Mouse (Mus musculus): ENCODE data around the gene Hsd17b11. TPM values are rescaled to one million over a fixed set of nuclear protein-coding genes. Genes with fewer than 3 reads are reported as not detected.
"Not testable (repeated sequence)": the region's sequence is repeated elsewhere in the genome, so short reads cannot be mapped to it uniquely, and the experiment has no call there.

Gene Hsd17b11
- polyA plus RNA-seq, 1 experiment from 2014 or later: 6.5 TPM

DNA sequence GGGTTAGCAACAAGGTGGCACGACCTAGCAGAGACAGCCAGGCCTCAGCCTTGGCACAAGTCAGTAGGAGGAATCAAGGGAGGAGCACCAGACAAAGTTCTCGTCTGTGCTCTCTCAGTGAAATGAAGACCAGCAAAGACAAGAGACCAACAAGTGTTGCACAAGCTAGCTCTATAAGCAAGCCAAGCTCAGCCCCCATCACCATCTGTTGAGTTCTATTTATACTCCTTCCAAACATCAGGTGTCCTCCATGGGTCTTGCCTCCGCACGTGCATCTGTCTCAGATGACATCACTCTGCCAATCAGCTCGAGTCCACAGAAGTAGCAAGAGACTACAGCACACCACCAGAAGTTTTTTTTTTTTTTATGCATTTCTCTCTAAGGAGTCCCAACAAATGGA lies 67.1 kb downstream of the Hsd17b11 start:
- WGBS: 79% methylated on average over 5 of the region's 5 CpGs
- Histone ChIP-seq H3K4me1 (replicated peaks; ENCODE audit: control insufficient read depth, insufficient read depth, low read length) (no peaks in the 10 kb centered on the region), H3K9me3 (ENCODE audit: control insufficient read depth, low read length) (no peaks in the 10 kb centered on the region), H3K27ac (ENCODE audit: low read depth) (no peak overlapping the region), H3K27me3 (replicated peaks; ENCODE audit: control insufficient read depth, insufficient read depth, low read length) (no peaks in the 10 kb centered on the region), H3K9ac (ENCODE audit: low read length) (no peak overlapping the region), H3K4me3 (ENCODE audit: low read depth, low read length) (no peak overlapping the region), H3K4me2 (ENCODE audit: low read length) (no peak overlapping the region), H3K36me3 (ENCODE audit: control insufficient read depth, insufficient read depth, low read length) (no peaks in the 10 kb centered on the region)
- ATAC-seq (replicated peaks; ENCODE audit: low FRiP score, low TSS enrichment, low read depth) (no peak), DNase-seq (ENCODE audit: low spot score) (peak; percentile 25)

DNA sequence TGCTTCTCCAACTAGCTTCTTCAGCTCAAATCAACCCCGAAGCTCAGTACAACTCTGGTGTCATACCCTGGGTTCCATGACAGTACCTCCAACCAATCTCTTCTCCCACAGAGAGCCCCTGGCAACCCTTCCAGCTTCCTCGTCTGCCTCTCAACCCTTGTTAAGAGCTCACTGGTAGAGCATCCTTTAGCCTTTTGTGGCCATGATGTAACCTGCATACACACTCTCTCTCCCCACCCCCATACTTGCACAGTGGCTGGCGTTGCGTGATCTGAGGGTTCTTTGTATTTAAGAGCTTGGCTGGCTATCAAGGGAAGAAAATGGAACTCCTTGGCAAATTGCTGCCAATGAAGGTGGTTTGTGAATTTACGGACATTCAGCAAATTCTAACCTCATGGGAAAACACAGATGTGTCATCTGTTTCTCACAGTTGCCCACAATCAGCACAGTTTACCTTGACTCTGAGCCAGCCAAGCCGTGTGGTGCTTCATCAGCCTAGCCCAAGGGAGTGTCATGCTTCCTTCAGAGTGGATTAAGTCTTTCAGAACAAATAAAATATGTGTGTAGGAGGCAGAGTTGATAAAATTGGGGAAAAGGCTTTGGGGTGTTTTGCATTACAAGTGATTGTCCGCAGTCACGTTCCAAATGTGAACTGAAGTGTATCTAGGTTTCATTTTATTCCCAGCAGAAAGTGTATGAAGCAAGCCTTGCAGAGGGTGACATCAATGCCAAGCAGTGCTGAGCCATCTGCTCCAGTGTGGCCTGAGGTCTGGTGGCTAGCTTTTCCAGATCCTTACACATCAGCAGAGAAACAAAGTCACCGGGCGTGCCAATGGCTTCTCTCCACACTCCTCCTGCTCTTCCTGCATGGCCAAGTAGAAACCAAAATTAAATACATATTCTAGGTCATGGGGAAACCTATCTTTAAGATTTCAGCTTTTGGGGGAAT lies 68.3 kb downstream of the Hsd17b11 start:
- peak; percentile 29 for DNase-seq (ENCODE audit: low spot score)
- no peak for ATAC-seq (replicated peaks; ENCODE audit: low FRiP score, low TSS enrichment, low read depth)

DNA sequence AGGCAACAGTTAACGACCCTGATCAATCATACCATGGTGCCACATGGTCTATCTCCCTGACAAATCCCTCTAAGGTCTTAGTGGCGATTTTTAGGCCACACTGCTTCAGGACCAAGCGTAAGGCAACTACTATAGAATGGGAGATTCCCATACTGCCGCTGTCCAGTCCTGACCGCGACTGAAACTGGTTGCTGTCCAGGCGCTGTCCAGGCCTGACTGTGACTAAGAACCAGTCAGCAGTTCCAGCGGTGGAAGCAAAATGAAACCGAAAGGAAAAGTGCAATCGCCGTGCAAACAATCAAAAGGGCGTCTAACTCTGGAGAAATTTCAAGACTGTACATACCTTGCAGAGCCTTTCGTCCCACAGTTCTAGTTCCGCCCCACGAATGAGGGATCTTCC lies 71.6 kb downstream of the Hsd17b11 start:
- not testable (repeated sequence) for H3K4me3 ChIP-seq (ENCODE audit: low read depth, low read length); DNase-seq (ENCODE audit: low spot score); H3K9ac ChIP-seq (ENCODE audit: low read length); H3K36me3 ChIP-seq (ENCODE audit: control insufficient read depth, insufficient read depth, low read length); H3K4me1 ChIP-seq (replicated peaks; ENCODE audit: control insufficient read depth, insufficient read depth, low read length); H3K27me3 ChIP-seq (replicated peaks; ENCODE audit: control insufficient read depth, insufficient read depth, low read length); H3K4me2 ChIP-seq (ENCODE audit: low read length); H3K9me3 ChIP-seq (ENCODE audit: control insufficient read depth, low read length); ATAC-seq (replicated peaks; ENCODE audit: low FRiP score, low TSS enrichment, low read depth); H3K27ac ChIP-seq (ENCODE audit: low read depth)
- 89% methylated on average over 15 of the region's 15 CpGs for WGBS

More for the DNA sequence above, 68.3 kb downstream of the Hsd17b11 start:
- Histone ChIP-seq H3K4me2 (ENCODE audit: low read length) (no peak overlapping the region), H3K4me1 (replicated peaks; ENCODE audit: control insufficient read depth, insufficient read depth, low read length) (no peaks in the 10 kb centered on the region), H3K4me3 (ENCODE audit: low read depth, low read length) (no peak overlapping the region), H3K27ac (ENCODE audit: low read depth) (no peak overlapping the region), H3K9ac (ENCODE audit: low read length) (no peak overlapping the region), H3K36me3 (ENCODE audit: control insufficient read depth, insufficient read depth, low read length) (no peaks in the 10 kb centered on the region), H3K27me3 (replicated peaks; ENCODE audit: control insufficient read depth, insufficient read depth, low read length) (no peaks in the 10 kb centered on the region), H3K9me3 (ENCODE audit: control insufficient read depth, low read length) (no peaks in the 10 kb centered on the region)
- 86% methylated on average over 10 of the region's 10 CpGs for WGBS

DNA sequence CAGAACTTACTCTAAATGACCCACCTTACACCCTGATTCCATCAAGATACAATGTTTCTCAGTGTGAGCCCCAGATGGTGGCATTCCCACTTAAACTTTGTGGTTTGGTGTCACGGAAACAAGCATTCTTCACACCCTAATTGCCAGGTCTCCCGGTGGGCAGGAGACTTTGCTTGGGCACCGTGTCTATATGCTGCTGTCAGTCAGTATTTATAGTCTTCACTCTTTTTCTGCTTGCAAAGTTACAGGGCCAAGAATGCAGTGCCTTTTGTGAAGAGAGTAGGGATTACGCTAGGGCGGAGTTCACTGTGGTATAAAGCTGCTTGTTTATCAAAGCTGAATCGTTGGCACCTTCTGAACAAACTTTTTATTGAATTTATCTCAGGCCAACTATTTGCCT lies 78.5 kb downstream of the Hsd17b11 start:
- WGBS: 44% methylated on average over 6 of the region's 6 CpGs

DNA sequence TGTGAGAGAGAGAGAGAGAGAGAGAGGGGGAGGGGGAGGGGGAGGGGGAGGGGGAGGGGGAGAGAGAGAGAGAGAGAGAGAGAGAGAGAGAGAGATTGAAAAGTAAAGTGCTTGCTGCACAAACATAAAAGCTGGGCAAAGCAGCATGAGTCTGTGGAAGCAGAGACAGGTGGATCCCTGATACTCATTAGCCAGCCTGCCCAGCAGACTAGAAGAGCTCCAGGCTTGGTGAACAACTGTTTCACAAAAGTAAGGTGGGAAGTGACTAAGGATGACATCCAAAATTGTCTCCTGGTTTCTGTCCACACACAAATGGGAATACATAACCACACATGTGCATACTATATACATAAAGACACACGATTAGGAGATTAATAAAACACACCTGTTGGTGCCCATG lies 81.9 kb downstream of the Hsd17b11 start:
- DNase-seq (ENCODE audit: low spot score): peak; percentile 31
- H3K27ac ChIP-seq (ENCODE audit: low read depth): no peak overlapping the region
- WGBS: 64% methylated on average over 1 of the region's 1 CpGs
- no peak for ATAC-seq (replicated peaks; ENCODE audit: low FRiP score, low TSS enrichment, low read depth)
- H3K9ac ChIP-seq (ENCODE audit: low read length): no peak overlapping the region
- H3K9me3 ChIP-seq (ENCODE audit: control insufficient read depth, low read length): no peaks in the 10 kb centered on the region
- H3K27me3 ChIP-seq (replicated peaks; ENCODE audit: control insufficient read depth, insufficient read depth, low read length): 0 out of 2 replicates have a peak, but pooled peaks cover 8% of the 10 kb centered on the region
- H3K4me2 ChIP-seq (ENCODE audit: low read length): no peak overlapping the region
- H3K36me3 ChIP-seq (ENCODE audit: control insufficient read depth, insufficient read depth, low read length): no peaks in the 10 kb centered on the region
- no peak overlapping the region for H3K4me3 ChIP-seq (ENCODE audit: low read depth, low read length)
- H3K4me1 ChIP-seq (replicated peaks; ENCODE audit: control insufficient read depth, insufficient read depth, low read length): 0 out of 2 replicates have a peak, but pooled peaks cover 4% of the 10 kb centered on the region

More for the DNA sequence above, 78.5 kb downstream of the Hsd17b11 start:
- ATAC-seq (replicated peaks; ENCODE audit: low FRiP score, low TSS enrichment, low read depth): no peak
- H3K9me3 ChIP-seq (ENCODE audit: control insufficient read depth, low read length): no peaks in the 10 kb centered on the region
- H3K27me3 ChIP-seq (replicated peaks; ENCODE audit: control insufficient read depth, insufficient read depth, low read length): 0 out of 2 replicates have a peak, but pooled peaks cover 7% of the 10 kb centered on the region
- H3K4me3 ChIP-seq (ENCODE audit: low read depth, low read length): no peak overlapping the region
- DNase-seq (ENCODE audit: low spot score): peak; percentile 38
- no peaks in the 10 kb centered on the region for H3K36me3 ChIP-seq (ENCODE audit: control insufficient read depth, insufficient read depth, low read length)
- H3K9ac ChIP-seq (ENCODE audit: low read length): no peak overlapping the region
- H3K4me1 ChIP-seq (replicated peaks; ENCODE audit: control insufficient read depth, insufficient read depth, low read length): no peaks in the 10 kb centered on the region
- H3K27ac ChIP-seq (ENCODE audit: low read depth): no peak overlapping the region
- H3K4me2 ChIP-seq (ENCODE audit: low read length): no peak overlapping the region

Small RNA genes within 50 kb of the gene (microRNA-seq; reads per million reads assigned to microRNA genes)
- gene Mir5619: 1.6 reads per million, percentile 19 among the genes with 10 or more reads in this experiment

Other genes starting within 250 kb of the Hsd17b11 start
- gene Klhl8, start 110.7 kb downstream of the Hsd17b11 start, polyA plus RNA-seq (2014; fragmentation: Nextera tagmentation; extraction: Ambion mirVana): 9.8 and 10.3 TPM in 2 replicates
- gene Hsd17b13, start 44.5 kb downstream of the Hsd17b11 start, polyA plus RNA-seq (2014; fragmentation: Nextera tagmentation; extraction: Ambion mirVana): 1.9 and 4.6 TPM in 2 replicates
- gene Nudt9, start 24.4 kb upstream of the Hsd17b11 start, polyA plus RNA-seq (2014; fragmentation: Nextera tagmentation; extraction: Ambion mirVana): 58.5 and 59.4 TPM in 2 replicates
- gene Gm17660, start 55.7 kb upstream of the Hsd17b11 start, polyA plus RNA-seq (2014; fragmentation: Nextera tagmentation; extraction: Ambion mirVana): not detected in 2 replicates
- 183 and 203 TPM in 2 replicates for gene Sparcl1, start 91.8 kb upstream of the Hsd17b11 start, polyA plus RNA-seq (2014; fragmentation: Nextera tagmentation; extraction: Ambion mirVana)
- gene Dspp, start 148.8 kb upstream of the Hsd17b11 start, polyA plus RNA-seq (2014; fragmentation: Nextera tagmentation; extraction: Ambion mirVana): not detected in 2 replicates
- gene Dmp1, start 180.7 kb upstream of the Hsd17b11 start, polyA plus RNA-seq (2014; fragmentation: Nextera tagmentation; extraction: Ambion mirVana): 0.64 and 0.90 TPM in 2 replicates

Data from intestine, embryonic 14.5 days (tissue).